ENCODE assay signal across 18 mouse cellular contexts in genomic region chr16:44475682-44476375, GRCm38 (mm10).
DNase-seq lines count a peak whose midpoint lies in the region; ATAC-seq and TF ChIP-seq lines count a peak whose summit lies in the region.
"Had no signal": no experiment of that assay in that cellular context is flagged by ENCODE, and none has a peak within 500 bp of the region (broad histone marks: within the 10 kb centered on the region; RNA-seq: fewer than 3 reads in every experiment).

No protein-coding gene starts in this region.

- TF ChIP-seq EP300 in liver, embryonic 14.5 days (IDR thresholded peaks at IDR 0.05; ENCODE audit: low read depth) = no peak
- no peak for TF ChIP-seq EP300 in stomach, postnatal 0 days (optimal IDR thresholded peaks at IDR 0.05)

- H3K4me3 ChIP-seq in embryonic facial prominence, embryonic 13.5 days = no peak overlapping the region
- H3K4me3 ChIP-seq in embryonic facial prominence, embryonic 10.5 days = no peak overlapping the region
- H3K4me3 ChIP-seq in liver, embryonic 14.5 days (ENCODE audit: insufficient read depth in 1 of 2, low read depth in 2 of 2, low read length in 2 of 2) = no peak overlapping the region
- H3K4me3 ChIP-seq in liver, embryonic 12.5 days = no peak overlapping the region
- no peak overlapping the region for H3K4me3 ChIP-seq in stomach, embryonic 14.5 days (ENCODE audit: low read depth, low read length)
- no peak overlapping the region for H3K4me3 ChIP-seq in stomach, postnatal 0 days (ENCODE audit: low read depth, low read length)
- H3K4me3 ChIP-seq: heart, embryonic 10.5 days; hindbrain, embryonic 12.5 days; limb, embryonic 10.5 days; megakaryocyte, embryonic 14.5 days had no signal

- no peak overlapping the region for H3K4me2 ChIP-seq in embryonic facial prominence, embryonic 13.5 days
- no peak overlapping the region for H3K4me2 ChIP-seq in liver, embryonic 14.5 days (ENCODE audit: low read depth)
- H3K4me2 ChIP-seq in liver, embryonic 12.5 days = no peak overlapping the region
- H3K4me2 ChIP-seq in stomach, embryonic 14.5 days (replicated peaks; ENCODE audit: low read depth, low read length) = no peak overlapping the region
- H3K4me2 ChIP-seq in stomach, postnatal 0 days (replicated peaks; ENCODE audit: low read depth) = no peak overlapping the region
- H3K4me2 ChIP-seq: hindbrain, embryonic 12.5 days had no signal

- no peak for TF ChIP-seq CTCF in liver, embryonic 14.5 days (IDR thresholded peaks at IDR 0.05; ENCODE audit: low read depth)
- TF ChIP-seq CTCF in stomach, postnatal 0 days (IDR thresholded peaks at IDR 0.05; ENCODE audit: low read depth) = no peak

- DNase-seq in embryonic facial prominence, embryonic 10.5 days (ENCODE audit: low spot score) = no peak
- DNase-seq in liver, embryonic 14.5 days (ENCODE audit: low read depth in 3 of 3, low spot score in 3 of 3) = peak in 2 of 3 experiments; percentile 35 to 44
- no peak for DNase-seq in stomach, postnatal 0 days (ENCODE audit: low spot score)
- DNase-seq in ovary, postnatal 10 days (ENCODE audit: low spot score) = no peak
- DNase-seq: adrenal gland, adult 2 months; cerebellum, postnatal 25 days; forebrain, postnatal 0 days; kidney, postnatal 4 days; layer of hippocampus, adult 9-11 months had no signal

- H3K36me3 ChIP-seq in embryonic facial prominence, embryonic 13.5 days = no peaks in the 10 kb centered on the region
- no peaks in the 10 kb centered on the region for H3K36me3 ChIP-seq in embryonic facial prominence, embryonic 10.5 days (replicated peaks)
- no peaks in the 10 kb centered on the region for H3K36me3 ChIP-seq in liver, embryonic 14.5 days (replicated peaks; ENCODE audit: control insufficient read depth, insufficient read depth, low read depth)
- H3K36me3 ChIP-seq in liver, embryonic 12.5 days = no peaks in the 10 kb centered on the region
- no peaks in the 10 kb centered on the region for H3K36me3 ChIP-seq in stomach, embryonic 14.5 days (ENCODE audit: control insufficient read depth, insufficient read depth, low read length)
- no peaks in the 10 kb centered on the region for H3K36me3 ChIP-seq in stomach, postnatal 0 days (ENCODE audit: control insufficient read depth, insufficient read depth, low read length)
- H3K36me3 ChIP-seq: heart, embryonic 10.5 days; hindbrain, embryonic 12.5 days; limb, embryonic 10.5 days had no signal

- H3K9me3 ChIP-seq in embryonic facial prominence, embryonic 13.5 days = no peaks in the 10 kb centered on the region
- H3K9me3 ChIP-seq in embryonic facial prominence, embryonic 10.5 days = no peaks in the 10 kb centered on the region
- no peaks in the 10 kb centered on the region for H3K9me3 ChIP-seq in liver, embryonic 14.5 days (ENCODE audit: control insufficient read depth, low read length)
- H3K9me3 ChIP-seq in liver, embryonic 12.5 days (replicated peaks) = no peaks in the 10 kb centered on the region
- H3K9me3 ChIP-seq in stomach, embryonic 14.5 days (ENCODE audit: control insufficient read depth, low read depth, low read length) = no peaks in the 10 kb centered on the region
- H3K9me3 ChIP-seq in stomach, postnatal 0 days (ENCODE audit: control insufficient read depth, low read length) = no peaks in the 10 kb centered on the region
- H3K9me3 ChIP-seq: heart, embryonic 10.5 days; hindbrain, embryonic 12.5 days; limb, embryonic 10.5 days; megakaryocyte, embryonic 14.5 days had no signal

- H3K27ac ChIP-seq in embryonic facial prominence, embryonic 13.5 days = no peak overlapping the region
- no peak overlapping the region for H3K27ac ChIP-seq in embryonic facial prominence, embryonic 10.5 days (replicated peaks)
- H3K27ac ChIP-seq in liver, embryonic 14.5 days = no peak overlapping the region
- no peak overlapping the region for H3K27ac ChIP-seq in liver, embryonic 12.5 days
- H3K27ac ChIP-seq in stomach, embryonic 14.5 days (ENCODE audit: low read length) = no peak overlapping the region
- H3K27ac ChIP-seq in stomach, postnatal 0 days (replicated peaks) = no peak overlapping the region
- H3K27ac ChIP-seq: heart, embryonic 10.5 days; hindbrain, embryonic 12.5 days; limb, embryonic 10.5 days had no signal

- H3K27me3 ChIP-seq in embryonic facial prominence, embryonic 13.5 days = no peaks in the 10 kb centered on the region
- 0 out of 2 replicates have a peak, but pooled peaks cover 3% of the 10 kb centered on the region for H3K27me3 ChIP-seq in embryonic facial prominence, embryonic 10.5 days (replicated peaks; ENCODE audit: low read depth, poor library complexity, severe bottlenecking)
- H3K27me3 ChIP-seq in liver, embryonic 14.5 days (ENCODE audit: control insufficient read depth, insufficient read depth, low read length) = no peaks in the 10 kb centered on the region
- H3K27me3 ChIP-seq in liver, embryonic 12.5 days (replicated peaks) = peaks cover 14% of the 10 kb centered on the region
- no peaks in the 10 kb centered on the region for H3K27me3 ChIP-seq in stomach, embryonic 14.5 days (ENCODE audit: control insufficient read depth, insufficient read depth, low read length)
- no peaks in the 10 kb centered on the region for H3K27me3 ChIP-seq in stomach, postnatal 0 days (ENCODE audit: control insufficient read depth, insufficient read depth, low read length)
- H3K27me3 ChIP-seq: hindbrain, embryonic 12.5 days had no signal

- 0 out of 2 replicates have a peak, but pooled peaks have one; percentile 26 for ATAC-seq in embryonic facial prominence, embryonic 13.5 days (ENCODE audit: insufficient number of reproducible peaks, insufficient read depth, low FRiP score, low TSS enrichment, low read depth)
- ATAC-seq in liver, embryonic 14.5 days (ENCODE audit: insufficient read depth) = no peak
- ATAC-seq in liver, embryonic 12.5 days = no peak
- 0 out of 2 replicates have a peak, but pooled peaks have one; percentile 23 for ATAC-seq in stomach, embryonic 14.5 days (ENCODE audit: insufficient number of reproducible peaks, insufficient read depth, low FRiP score, low read depth)
- ATAC-seq in stomach, postnatal 0 days (ENCODE audit: low FRiP score, low TSS enrichment) = no peak
- ATAC-seq in megakaryocyte progenitor cell, adult 5-6 weeks (replicated peaks; ENCODE audit: poor library complexity) = peak; percentile 42; the same call in 1 of the 2 replicates
- ATAC-seq: forebrain, postnatal 0 days; intestine, embryonic 16.5 days had no signal

- H3K9ac ChIP-seq in embryonic facial prominence, embryonic 13.5 days = no peak overlapping the region
- H3K9ac ChIP-seq in liver, embryonic 14.5 days (replicated peaks) = no peak overlapping the region
- H3K9ac ChIP-seq in liver, embryonic 12.5 days = no peak overlapping the region
- no peak overlapping the region for H3K9ac ChIP-seq in stomach, embryonic 14.5 days (replicated peaks; ENCODE audit: low read depth, low read length)
- no peak overlapping the region for H3K9ac ChIP-seq in stomach, postnatal 0 days (ENCODE audit: low read length)
- H3K9ac ChIP-seq: forebrain, postnatal 0 days; hindbrain, embryonic 12.5 days had no signal

- peaks cover 8% of the 10 kb centered on the region for H3K4me1 ChIP-seq in embryonic facial prominence, embryonic 13.5 days
- H3K4me1 ChIP-seq in embryonic facial prominence, embryonic 10.5 days = no peaks in the 10 kb centered on the region
- no peaks in the 10 kb centered on the region for H3K4me1 ChIP-seq in liver, embryonic 14.5 days (replicated peaks; ENCODE audit: control insufficient read depth in 2 of 2, insufficient read depth in 2 of 2, low read length in 1 of 2)
- no peaks in the 10 kb centered on the region for H3K4me1 ChIP-seq in liver, embryonic 12.5 days
- H3K4me1 ChIP-seq in stomach, embryonic 14.5 days (ENCODE audit: control insufficient read depth, insufficient read depth, low read length) = no peaks in the 10 kb centered on the region
- no peaks in the 10 kb centered on the region for H3K4me1 ChIP-seq in stomach, postnatal 0 days (replicated peaks; ENCODE audit: control insufficient read depth, insufficient read depth)
- H3K4me1 ChIP-seq: limb, embryonic 10.5 days; megakaryocyte, embryonic 14.5 days had no signal

- WGBS in embryonic facial prominence, embryonic 13.5 days = 86% methylated on average over 11 of the region's 11 CpGs
- 89% methylated on average over 11 of the region's 11 CpGs for WGBS in embryonic facial prominence, embryonic 10.5 days
- 65% methylated on average over 11 of the region's 11 CpGs for WGBS in liver, embryonic 14.5 days (ENCODE audit: insufficient replicate concordance)
- 73% methylated on average over 11 of the region's 11 CpGs for WGBS in liver, embryonic 12.5 days (ENCODE audit: insufficient replicate concordance)
- 83% methylated on average over 11 of the region's 11 CpGs for WGBS in stomach, embryonic 14.5 days
- 76% methylated on average over 11 of the region's 11 CpGs for WGBS in stomach, postnatal 0 days

Comparison
In these comparisons a context has a peak if more than half of its experiments do, and no peak if none do; other contexts are left out.
1. ATAC-seq: peak in embryonic facial prominence, embryonic 13.5 days (single experiment), stomach, embryonic 14.5 days (single experiment) and megakaryocyte progenitor cell, adult 5-6 weeks (single experiment); none in liver, embryonic 14.5 days (single experiment), liver, embryonic 12.5 days (single experiment) and stomach, postnatal 0 days (single experiment).
2. DNase-seq: peak in liver, embryonic 14.5 days (2 of 3); none in embryonic facial prominence, embryonic 10.5 days (single experiment), stomach, postnatal 0 days (single experiment) and ovary, postnatal 10 days (single experiment).